Mouse (Mus musculus): ENCODE data around the gene Tnpo1.
A peak's percentile ranks its signal among the peaks of the same experiment; 100 is the strongest.
"Not testable (repeated sequence)": the region's sequence is repeated elsewhere in the genome, so short reads cannot be mapped to it uniquely, and the experiment has no call there.

The Tnpo1 gene

GRCm38 (mm10) chr13:98890137-98890870 lies 35.9 kb downstream of the Tnpo1 start:
- peak; percentile 56 for DNase-seq (ENCODE audit: low read depth, low spot score)

- DNase-seq (ENCODE audit: low read depth, low spot score), result no peak
These were observed 37.0 kb downstream of the Tnpo1 start for GRCm38 (mm10) chr13:98889211-98889610.

- no peak for DNase-seq (ENCODE audit: low read depth, low spot score)
These were observed 42.4 kb downstream of the Tnpo1 start for GRCm38 (mm10) chr13:98883774-98884173.

GRCm38 (mm10) chr13:98881991-98882390 lies 44.2 kb downstream of the Tnpo1 start:
- DNase-seq (ENCODE audit: low read depth, low spot score), result peak; percentile 32

- DNase-seq (ENCODE audit: low read depth, low spot score), result no peak
These were observed 45.8 kb downstream of the Tnpo1 start for GRCm38 (mm10) chr13:98880336-98880735.

GRCm38 (mm10) chr13:98879422-98879821 lies 46.8 kb downstream of the Tnpo1 start:
- DNase-seq (ENCODE audit: low read depth, low spot score), result no peak

- DNase-seq (ENCODE audit: low read depth, low spot score), result no peak
These were observed 49.0 kb downstream of the Tnpo1 start for GRCm38 (mm10) chr13:98877165-98877564.

GRCm38 (mm10) chr13:98874727-98875126 lies 51.5 kb downstream of the Tnpo1 start:
- DNase-seq (ENCODE audit: low read depth, low spot score), result no peak

GRCm38 (mm10) chr13:98872273-98872847 lies 53.8 kb downstream of the Tnpo1 start:
- no peak for DNase-seq (ENCODE audit: low read depth, low spot score)

GRCm38 (mm10) chr13:98871263-98871662 lies 54.9 kb downstream of the Tnpo1 start:
- DNase-seq (ENCODE audit: low read depth, low spot score), result peak; percentile 30

- no peak for DNase-seq (ENCODE audit: low read depth, low spot score)
These were observed 57.8 kb downstream of the Tnpo1 start for GRCm38 (mm10) chr13:98868236-98868923.

- DNase-seq (ENCODE audit: low read depth, low spot score), result peak; percentile 87
These were observed 58.4 kb downstream of the Tnpo1 start for GRCm38 (mm10) chr13:98867810-98868209.

- DNase-seq (ENCODE audit: low read depth, low spot score), result no peak
These were observed 70.9 kb downstream of the Tnpo1 start for GRCm38 (mm10) chr13:98855291-98855690.

- no peak for DNase-seq (ENCODE audit: low read depth, low spot score)
These were observed 80.4 kb downstream of the Tnpo1 start for GRCm38 (mm10) chr13:98845794-98846193.

- DNase-seq (ENCODE audit: low read depth, low spot score), result peak; percentile 60
These were observed 89.6 kb downstream of the Tnpo1 start for GRCm38 (mm10) chr13:98836423-98837088.

- no peak for DNase-seq (ENCODE audit: low read depth, low spot score)
These were observed 90.4 kb downstream of the Tnpo1 start for GRCm38 (mm10) chr13:98835740-98836139.

- no peak for DNase-seq (ENCODE audit: low read depth, low spot score)
These were observed 91.5 kb downstream of the Tnpo1 start for GRCm38 (mm10) chr13:98834723-98835122.

GRCm38 (mm10) chr13:98834199-98834598 lies 92.0 kb downstream of the Tnpo1 start:
- DNase-seq (ENCODE audit: low read depth, low spot score), result peak; percentile 24

GRCm38 (mm10) chr13:98832451-98833450 lies 93.4 kb downstream of the Tnpo1 start:
- DNase-seq (ENCODE audit: low read depth, low spot score), result peak; percentile 31

GRCm38 (mm10) chr13:98829026-98829425 lies 97.2 kb downstream of the Tnpo1 start:
- not testable (repeated sequence) for DNase-seq (ENCODE audit: low read depth, low spot score)

GRCm38 (mm10) chr13:98825574-98825973 lies 100.6 kb downstream of the Tnpo1 start:
- no peak for DNase-seq (ENCODE audit: low read depth, low spot score)

Measured in ES-CJ7 (cell line).